Mouse (Mus musculus): Measurements from ENCODE around the gene Gucy1b1.

DNA sequence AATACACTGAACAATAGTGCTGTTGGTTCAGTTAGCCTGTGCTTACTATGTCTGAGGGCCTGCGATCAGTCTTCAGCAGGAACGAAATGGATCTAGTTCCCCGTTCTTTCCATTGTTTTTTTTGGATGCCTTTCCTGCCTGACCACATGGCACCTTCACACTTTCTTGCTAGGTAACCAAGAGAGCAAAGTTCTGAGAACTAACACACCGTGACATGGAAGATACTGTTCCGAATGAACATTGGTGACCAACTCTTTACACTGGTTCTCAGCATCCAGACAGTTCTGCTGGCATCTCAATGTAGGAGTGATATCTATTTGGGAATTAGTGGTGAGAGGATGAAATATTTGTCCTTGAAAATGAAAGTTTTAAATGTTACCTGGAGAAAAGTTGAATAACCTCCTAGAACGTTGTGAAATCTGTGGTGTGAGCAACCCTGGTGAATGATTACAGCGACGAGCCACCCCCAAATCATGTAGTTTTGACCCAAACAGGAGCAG lies 52.0 kb downstream of the Gucy1b1 start:
- TF ChIP-seq POLR2A (IDR thresholded peaks at IDR 0.05; ENCODE audit: extremely low read depth, insufficient read depth, low read length) (no peak), CTCF (IDR thresholded peaks at IDR 0.05; ENCODE audit: low read depth, low read length) (no peak)
